Mouse (Mus musculus): ENCODE measurements around the gene Syvn1. TPM values are rescaled to one million over a fixed set of nuclear protein-coding genes. Genes with fewer than 3 reads are reported as not detected.

Syvn1 gene
- polyA plus RNA-seq, 1 experiment from 2014 or later, result 28.1 TPM

- WGBS, result 3% methylated on average over 44 of the region's 44 CpGs
- Histone ChIP-seq H3K27me3 (replicated peaks; ENCODE audit: control insufficient read depth, insufficient read depth, low read length) (no peaks in the 10 kb centered on the region), H3K4me1 (replicated peaks; ENCODE audit: control insufficient read depth, insufficient read depth, low read length) (peaks cover 15% of the 10 kb centered on the region), H3K27ac (ENCODE audit: low read depth) (peak overlapping the region; percentile 97), H3K9me3 (ENCODE audit: control insufficient read depth, low read length) (no peaks in the 10 kb centered on the region), H3K9ac (ENCODE audit: low read length) (peak overlapping the region; percentile 81), H3K4me3 (ENCODE audit: low read depth, low read length) (peak overlapping the region; percentile 60), H3K36me3 (ENCODE audit: control insufficient read depth, insufficient read depth, low read length) (peaks cover 40% of the 10 kb centered on the region), H3K4me2 (ENCODE audit: low read length) (peak overlapping the region; percentile 97)
- ATAC-seq (replicated peaks; ENCODE audit: low FRiP score, low TSS enrichment, low read depth) (peak; percentile 7), DNase-seq (ENCODE audit: low spot score) (peak; percentile 65)
Measured at GRCm38 (mm10) chr19:6047154-6047898, 950 bp downstream of the Syvn1 start.

GRCm38 (mm10) chr19:6047899-6048166, 1.5 kb downstream of the Syvn1 start:
- Histone ChIP-seq H3K9me3 (ENCODE audit: control insufficient read depth, low read length) (no peaks in the 10 kb centered on the region), H3K27ac (ENCODE audit: low read depth) (no peak overlapping the region), H3K36me3 (ENCODE audit: control insufficient read depth, insufficient read depth, low read length) (peaks cover 45% of the 10 kb centered on the region), H3K9ac (ENCODE audit: low read length) (peak overlapping the region; percentile 81), H3K4me3 (ENCODE audit: low read depth, low read length) (peak overlapping the region; percentile 60), H3K27me3 (replicated peaks; ENCODE audit: control insufficient read depth, insufficient read depth, low read length) (no peaks in the 10 kb centered on the region), H3K4me1 (replicated peaks; ENCODE audit: control insufficient read depth, insufficient read depth, low read length) (peaks cover 15% of the 10 kb centered on the region), H3K4me2 (ENCODE audit: low read length) (peak overlapping the region; percentile 97)
- ATAC-seq (replicated peaks; ENCODE audit: low FRiP score, low TSS enrichment, low read depth), result no peak
- DNase-seq (ENCODE audit: low spot score), result no peak
- 76% methylated on average over 8 of the region's 8 CpGs for WGBS

GRCm38 (mm10) chr19:6048681-6049410, 2.5 kb downstream of the Syvn1 start:
- Histone ChIP-seq H3K36me3 (ENCODE audit: control insufficient read depth, insufficient read depth, low read length) (peaks cover 56% of the 10 kb centered on the region), H3K4me2 (ENCODE audit: low read length) (no peak overlapping the region), H3K4me1 (replicated peaks; ENCODE audit: control insufficient read depth, insufficient read depth, low read length) (peaks cover 15% of the 10 kb centered on the region), H3K9ac (ENCODE audit: low read length) (no peak overlapping the region), H3K4me3 (ENCODE audit: low read depth, low read length) (no peak overlapping the region), H3K9me3 (ENCODE audit: control insufficient read depth, low read length) (no peaks in the 10 kb centered on the region), H3K27ac (ENCODE audit: low read depth) (no peak overlapping the region), H3K27me3 (replicated peaks; ENCODE audit: control insufficient read depth, insufficient read depth, low read length) (no peaks in the 10 kb centered on the region)
- 89% methylated on average over 11 of the region's 11 CpGs for WGBS
- ATAC-seq (replicated peaks; ENCODE audit: low FRiP score, low TSS enrichment, low read depth) (no peak), DNase-seq (ENCODE audit: low spot score) (no peak)

- 82% methylated on average over 7 of the region's 7 CpGs for WGBS
- Histone ChIP-seq H3K4me1 (replicated peaks; ENCODE audit: control insufficient read depth, insufficient read depth, low read length) (peaks cover 17% of the 10 kb centered on the region), H3K27me3 (replicated peaks; ENCODE audit: control insufficient read depth, insufficient read depth, low read length) (no peaks in the 10 kb centered on the region), H3K27ac (ENCODE audit: low read depth) (no peak overlapping the region), H3K36me3 (ENCODE audit: control insufficient read depth, insufficient read depth, low read length) (peaks cover 82% of the 10 kb centered on the region), H3K9me3 (ENCODE audit: control insufficient read depth, low read length) (no peaks in the 10 kb centered on the region), H3K4me3 (ENCODE audit: low read depth, low read length) (no peak overlapping the region), H3K9ac (ENCODE audit: low read length) (no peak overlapping the region), H3K4me2 (ENCODE audit: low read length) (no peak overlapping the region)
- DNase-seq (ENCODE audit: low spot score), result no peak
- no peak for ATAC-seq (replicated peaks; ENCODE audit: low FRiP score, low TSS enrichment, low read depth)
Measured at GRCm38 (mm10) chr19:6052516-6052915, 6.1 kb downstream of the Syvn1 start.

GRCm38 (mm10) chr19:6054296-6054695, 7.9 kb downstream of the Syvn1 start:
- WGBS, result 81% methylated on average over 5 of the region's 5 CpGs
- H3K9ac ChIP-seq (ENCODE audit: low read length), result no peak overlapping the region
- no peaks in the 10 kb centered on the region for H3K27me3 ChIP-seq (replicated peaks; ENCODE audit: control insufficient read depth, insufficient read depth, low read length)
- H3K4me1 ChIP-seq (replicated peaks; ENCODE audit: control insufficient read depth, insufficient read depth, low read length), result peaks cover 16% of the 10 kb centered on the region
- no peak overlapping the region for H3K4me3 ChIP-seq (ENCODE audit: low read depth, low read length)
- no peak overlapping the region for H3K4me2 ChIP-seq (ENCODE audit: low read length)
- no peaks in the 10 kb centered on the region for H3K9me3 ChIP-seq (ENCODE audit: control insufficient read depth, low read length)
- H3K36me3 ChIP-seq (ENCODE audit: control insufficient read depth, insufficient read depth, low read length), result peaks cover 81% of the 10 kb centered on the region
- ATAC-seq (replicated peaks; ENCODE audit: low FRiP score, low TSS enrichment, low read depth) (no peak), DNase-seq (ENCODE audit: low spot score) (no peak)
- no peak overlapping the region for H3K27ac ChIP-seq (ENCODE audit: low read depth)

GRCm38 (mm10) chr19:6056696-6057095, 10.3 kb downstream of the Syvn1 start:
- WGBS, result 58% methylated on average over 4 of the region's 4 CpGs

GRCm38 (mm10) chr19:6057313-6058096, 11.1 kb downstream of the Syvn1 start, which contains the start of the genes Mrpl49 and Fau:
TSS of gene Mrpl49 (minus strand) at chr19:6057785.
TSS of gene Fau (plus strand) at chr19:6057844.
- H3K9me3 ChIP-seq (ENCODE audit: control insufficient read depth, low read length), result no peaks in the 10 kb centered on the region
- ATAC-seq (replicated peaks; ENCODE audit: low FRiP score, low TSS enrichment, low read depth) (peak; percentile 80), DNase-seq (ENCODE audit: low spot score) (peak; percentile 97)
- H3K27ac ChIP-seq (ENCODE audit: low read depth), result peak within 1 kb of the TSS; percentile 74
- H3K4me1 ChIP-seq (replicated peaks; ENCODE audit: control insufficient read depth, insufficient read depth, low read length), result peaks cover 24% of the 10 kb centered on the region
- H3K27me3 ChIP-seq (replicated peaks; ENCODE audit: control insufficient read depth, insufficient read depth, low read length), result no peaks in the 10 kb centered on the region
- peak within 1 kb of the TSS; percentile 90 for H3K9ac ChIP-seq (ENCODE audit: low read length)
- WGBS, result under 1% methylated on average over 63 of the region's 63 CpGs
- peak within 1 kb of the TSS; percentile 92 for H3K4me3 ChIP-seq (ENCODE audit: low read depth, low read length)
- peak within 1 kb of the TSS; percentile 94 for H3K4me2 ChIP-seq (ENCODE audit: low read length)
- peaks cover 56% of the 10 kb centered on the region for H3K36me3 ChIP-seq (ENCODE audit: control insufficient read depth, insufficient read depth, low read length)

More at GRCm38 (mm10) chr19:6056696-6057095, 10.3 kb downstream of the Syvn1 start:
- H3K27me3 ChIP-seq (replicated peaks; ENCODE audit: control insufficient read depth, insufficient read depth, low read length), result no peaks in the 10 kb centered on the region
- ATAC-seq (replicated peaks; ENCODE audit: low FRiP score, low TSS enrichment, low read depth) (no peak), DNase-seq (ENCODE audit: low spot score) (no peak)
- H3K4me1 ChIP-seq (replicated peaks; ENCODE audit: control insufficient read depth, insufficient read depth, low read length), result peaks cover 16% of the 10 kb centered on the region
- H3K4me3 ChIP-seq (ENCODE audit: low read depth, low read length), result peak overlapping the region; percentile 92
- no peaks in the 10 kb centered on the region for H3K9me3 ChIP-seq (ENCODE audit: control insufficient read depth, low read length)
- peak overlapping the region; percentile 89 for H3K4me2 ChIP-seq (ENCODE audit: low read length)
- peaks cover 64% of the 10 kb centered on the region for H3K36me3 ChIP-seq (ENCODE audit: control insufficient read depth, insufficient read depth, low read length)
- H3K9ac ChIP-seq (ENCODE audit: low read length), result peak overlapping the region; percentile 71
- no peak overlapping the region for H3K27ac ChIP-seq (ENCODE audit: low read depth)

DNA sequence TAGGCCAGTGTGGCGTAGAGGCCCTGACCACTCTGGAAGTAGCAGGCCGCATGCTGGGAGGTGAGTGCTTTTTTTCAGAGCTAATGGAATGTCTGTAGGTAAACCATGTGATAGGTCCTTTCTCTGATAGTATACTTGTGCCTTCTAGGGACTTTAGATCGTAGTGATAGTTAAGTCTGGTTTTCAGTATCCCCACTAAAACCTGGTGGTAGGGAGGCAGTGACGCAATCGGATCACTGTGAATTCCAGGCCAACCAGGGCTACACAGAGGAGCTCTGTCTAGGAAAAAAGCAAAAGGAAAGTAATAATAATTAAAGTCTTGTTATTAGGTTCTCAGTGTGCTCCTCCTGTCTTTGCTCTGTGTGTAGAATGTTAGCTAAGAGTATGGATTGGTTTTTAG, 12.1 kb downstream of the Syvn1 start:
- peak overlapping the region; percentile 74 for H3K27ac ChIP-seq (ENCODE audit: low read depth)
- peaks cover 28% of the 10 kb centered on the region for H3K4me1 ChIP-seq (replicated peaks; ENCODE audit: control insufficient read depth, insufficient read depth, low read length)
- H3K4me2 ChIP-seq (ENCODE audit: low read length), result peak overlapping the region; percentile 94
- H3K36me3 ChIP-seq (ENCODE audit: control insufficient read depth, insufficient read depth, low read length), result peaks cover 46% of the 10 kb centered on the region
- no peak for ATAC-seq (replicated peaks; ENCODE audit: low FRiP score, low TSS enrichment, low read depth)
- H3K9me3 ChIP-seq (ENCODE audit: control insufficient read depth, low read length), result no peaks in the 10 kb centered on the region
- H3K4me3 ChIP-seq (ENCODE audit: low read depth, low read length), result peak overlapping the region; percentile 92
- 28% methylated on average over 5 of the region's 5 CpGs for WGBS
- H3K27me3 ChIP-seq (replicated peaks; ENCODE audit: control insufficient read depth, insufficient read depth, low read length), result no peaks in the 10 kb centered on the region
- no peak for DNase-seq (ENCODE audit: low spot score)
- H3K9ac ChIP-seq (ENCODE audit: low read length), result peak overlapping the region; percentile 90
